ENCODE assay signal across 26 mouse cellular contexts in genomic region chr2:19086167-19086566, GRCm38 (mm10).
"Had no signal": no experiment of that assay in that cellular context is flagged by ENCODE, and none has a peak within 500 bp of the region (broad histone marks: within the 10 kb centered on the region; RNA-seq: fewer than 3 reads in every experiment).

No protein-coding gene starts in this region.

- H3K9ac ChIP-seq: embryonic facial prominence, embryonic 12.5 days; embryonic facial prominence, embryonic 13.5 days; embryonic facial prominence, embryonic 15.5 days; forebrain, embryonic 12.5 days; forebrain, embryonic 13.5 days; forebrain, embryonic 15.5 days; forebrain, postnatal 0 days had no signal

- H3K4me3 ChIP-seq: embryonic facial prominence, embryonic 10.5 days; embryonic facial prominence, embryonic 12.5 days; embryonic facial prominence, embryonic 13.5 days; embryonic facial prominence, embryonic 15.5 days; erythroblast, embryonic 14.5 days; forebrain, embryonic 10.5 days; forebrain, embryonic 12.5 days; forebrain, embryonic 13.5 days; forebrain, embryonic 15.5 days; gastrocnemius, adult 2 months; heart, adult 2 months; heart, embryonic 10.5 days had no signal

- DNase-seq: cerebellum, adult 9-11 months; cerebellum, postnatal 10 days; cerebellum, postnatal 14 days; cerebellum, postnatal 25 days; cerebellum, postnatal 36 days; embryo, embryonic 11 days; forebrain, postnatal 0 days; gastrocnemius, adult 2 months; gastrocnemius, postnatal 10 days; gastrocnemius, postnatal 14 days; gastrocnemius, postnatal 25 days; gastrocnemius, postnatal 36 days; heart, adult 18-20 months; heart, adult 2 months had no signal

- H3K9me3 ChIP-seq: embryonic facial prominence, embryonic 10.5 days; embryonic facial prominence, embryonic 12.5 days; embryonic facial prominence, embryonic 13.5 days; embryonic facial prominence, embryonic 15.5 days; forebrain, embryonic 10.5 days; forebrain, embryonic 12.5 days; forebrain, embryonic 15.5 days; heart, embryonic 10.5 days had no signal

- H3K27ac ChIP-seq: embryonic facial prominence, embryonic 10.5 days; embryonic facial prominence, embryonic 12.5 days; embryonic facial prominence, embryonic 13.5 days; embryonic facial prominence, embryonic 15.5 days; forebrain, embryonic 10.5 days; forebrain, embryonic 12.5 days; forebrain, embryonic 13.5 days; forebrain, embryonic 15.5 days; gastrocnemius, adult 2 months; heart, adult 2 months; heart, embryonic 10.5 days had no signal

- H3K4me1 ChIP-seq: embryonic facial prominence, embryonic 10.5 days; embryonic facial prominence, embryonic 12.5 days; embryonic facial prominence, embryonic 13.5 days; embryonic facial prominence, embryonic 15.5 days; forebrain, embryonic 10.5 days; forebrain, embryonic 12.5 days; forebrain, embryonic 13.5 days; forebrain, embryonic 15.5 days; heart, embryonic 10.5 days had no signal

- ATAC-seq: forebrain, embryonic 13.5 days; forebrain, embryonic 14.5 days; forebrain, embryonic 15.5 days; forebrain, embryonic 16.5 days; forebrain, postnatal 0 days had no signal

- H3K36me3 ChIP-seq: embryonic facial prominence, embryonic 10.5 days; embryonic facial prominence, embryonic 12.5 days; embryonic facial prominence, embryonic 13.5 days; embryonic facial prominence, embryonic 15.5 days; forebrain, embryonic 10.5 days; forebrain, embryonic 12.5 days; forebrain, embryonic 15.5 days; heart, embryonic 10.5 days had no signal

- H3K27me3 ChIP-seq: embryonic facial prominence, embryonic 12.5 days; embryonic facial prominence, embryonic 13.5 days; embryonic facial prominence, embryonic 15.5 days; forebrain, embryonic 12.5 days; forebrain, embryonic 13.5 days; forebrain, embryonic 15.5 days had no signal
